Mouse (Mus musculus) urinary bladder, postnatal 14 days (tissue): ENCODE data around the gene Ankrd66.

Experiments used
- DNase-seq: peaks from one replicate; pipeline ENCODE4 v3.0.0; 2021; ENCODE audit warnings: low spot score

The Ankrd66 gene

GRCm38 (mm10) chr17:43543539-43543938 lies at the start of gene Ankrd66:
TSS of gene Ankrd66 (minus strand) at chr17:43543639.
- DNase-seq = no peak

GRCm38 (mm10) chr17:43592296-43593291 lies 49.2 kb upstream of the Ankrd66 start:
- no peak for DNase-seq

GRCm38 (mm10) chr17:43590531-43590930 lies 47.1 kb upstream of the Ankrd66 start:
- no peak for DNase-seq

GRCm38 (mm10) chr17:43589750-43590149 lies 46.3 kb upstream of the Ankrd66 start:
- DNase-seq = no peak

DNA sequence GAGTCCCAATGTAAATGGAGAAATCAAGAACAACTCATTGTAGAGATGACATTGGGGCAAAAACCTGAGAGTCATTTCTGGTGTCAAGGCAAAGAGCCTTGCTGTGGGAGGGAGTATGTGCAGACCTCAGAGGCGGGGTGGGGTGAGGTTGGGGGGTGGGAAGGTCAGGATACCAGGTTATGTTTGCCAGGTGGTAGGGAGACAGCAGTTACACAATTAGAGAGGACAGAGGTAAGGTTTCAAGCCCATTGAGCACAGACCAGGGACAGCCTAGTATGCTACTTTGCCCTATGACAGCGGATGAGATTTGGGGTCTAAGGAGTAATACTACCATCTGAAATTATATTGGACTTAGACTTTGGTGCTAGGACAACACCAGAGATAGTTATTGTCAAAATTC lies 43.8 kb upstream of the Ankrd66 start:
- no peak for DNase-seq

- no peak for DNase-seq
Observed at GRCm38 (mm10) chr17:43584771-43585170, 41.3 kb upstream of the Ankrd66 start.

DNA sequence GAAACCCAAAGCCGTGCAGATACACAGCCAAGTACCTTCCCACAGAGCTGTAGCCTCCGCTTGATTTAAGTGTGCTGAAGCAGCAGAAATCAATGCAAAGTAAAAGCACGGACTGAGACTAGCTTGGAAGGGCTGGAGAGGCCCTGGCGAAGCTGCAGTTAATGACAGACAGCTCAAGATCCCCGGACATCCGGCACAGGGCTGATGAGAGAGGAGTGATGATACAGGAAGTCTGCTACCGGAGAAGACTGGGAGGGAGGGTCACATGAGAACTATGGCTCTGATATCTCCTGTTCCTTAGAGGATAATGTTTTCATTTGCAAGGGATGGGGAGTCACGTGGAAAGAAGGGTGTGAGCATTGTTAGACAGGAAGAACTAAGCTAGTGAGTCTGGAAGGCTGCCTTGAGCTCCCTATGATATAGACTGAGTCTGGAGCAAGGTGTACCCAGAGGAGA lies 37.6 kb upstream of the Ankrd66 start:
- DNase-seq = peak; percentile 10

GRCm38 (mm10) chr17:43580456-43580855 lies 37.0 kb upstream of the Ankrd66 start:
- DNase-seq = no peak

- DNase-seq = no peak
Observed at GRCm38 (mm10) chr17:43573624-43574073, 30.2 kb upstream of the Ankrd66 start.

- DNase-seq = peak; percentile 34
Observed at GRCm38 (mm10) chr17:43569287-43569686, 25.8 kb upstream of the Ankrd66 start.

GRCm38 (mm10) chr17:43567992-43568888 lies 24.8 kb upstream of the Ankrd66 start, which contains the start of gene Pla2g7:
TSS of gene Pla2g7 (plus strand) at chr17:43568098.
- peak; percentile 43 for DNase-seq

DNA sequence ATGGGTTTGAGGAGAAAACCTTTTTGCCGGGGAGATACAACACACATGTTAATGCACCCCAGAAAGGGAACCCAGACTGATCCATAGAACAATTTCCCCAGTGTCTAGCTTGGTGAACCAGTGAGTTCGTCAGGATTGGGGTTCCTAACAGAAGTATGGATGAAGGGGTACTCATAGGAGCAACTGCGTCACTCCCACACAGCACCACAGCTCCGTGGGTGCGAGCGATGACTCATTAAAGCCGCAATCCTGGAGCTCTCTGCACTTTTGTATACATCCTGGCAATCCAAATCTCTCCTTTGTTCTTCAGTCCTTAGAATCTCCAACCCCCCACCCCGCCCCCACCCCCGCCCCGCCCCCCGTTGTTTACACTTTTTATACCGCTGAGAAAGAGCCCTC lies 24.2 kb upstream of the Ankrd66 start:
- no peak for DNase-seq

- DNase-seq = no peak
Observed at GRCm38 (mm10) chr17:43563192-43563987, 20.0 kb upstream of the Ankrd66 start.

DNA sequence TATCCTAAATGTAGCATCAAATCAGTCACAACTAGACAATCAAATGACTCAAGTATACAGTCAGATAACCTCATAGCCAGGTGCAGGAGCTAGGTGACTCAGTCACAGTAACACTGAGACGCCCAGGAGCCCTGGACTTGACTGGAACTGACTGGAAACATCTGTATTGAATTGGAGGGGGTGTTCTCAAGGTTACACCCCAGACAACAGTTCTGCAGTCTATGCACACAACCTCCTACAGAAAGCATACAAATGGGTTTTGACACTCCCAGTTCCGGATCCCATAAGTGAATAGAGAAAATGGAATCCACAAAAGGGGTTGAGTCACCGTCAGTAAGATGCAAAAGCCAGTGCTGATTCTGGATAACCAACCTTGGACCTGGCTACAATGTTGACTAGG lies 15.2 kb upstream of the Ankrd66 start:
- DNase-seq = no peak

DNA sequence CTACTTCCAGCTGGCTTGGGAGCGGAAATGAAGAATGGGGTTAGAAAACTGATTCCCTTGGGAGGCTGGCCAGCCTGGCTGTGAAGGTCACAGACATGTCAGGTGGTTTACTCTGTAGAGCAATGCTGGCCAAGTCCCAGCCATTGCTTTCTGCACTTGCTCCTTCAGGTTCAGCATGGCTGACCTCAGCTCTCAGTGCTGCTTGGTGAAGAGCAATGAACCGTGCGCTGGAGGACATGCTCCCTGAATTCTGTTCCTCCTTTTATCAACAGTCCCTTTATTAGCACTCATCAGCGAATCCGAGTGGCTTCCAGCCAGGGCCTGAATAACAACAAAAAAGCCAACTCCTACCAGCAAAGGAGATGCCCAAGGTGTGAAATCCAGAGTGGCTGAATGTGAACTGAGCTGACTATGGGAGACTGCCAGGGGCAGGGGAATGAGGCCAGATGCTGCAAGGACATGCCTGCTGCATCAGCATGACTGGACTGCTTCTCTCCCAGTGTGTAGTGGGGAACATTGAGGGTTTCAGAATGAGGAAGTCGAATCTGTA lies 14.2 kb upstream of the Ankrd66 start:
- DNase-seq = peak; percentile 7

- no peak for DNase-seq
Observed at GRCm38 (mm10) chr17:43557104-43557503, 13.7 kb upstream of the Ankrd66 start.

GRCm38 (mm10) chr17:43554516-43555403 lies 11.3 kb upstream of the Ankrd66 start:
- DNase-seq = no peak

DNA sequence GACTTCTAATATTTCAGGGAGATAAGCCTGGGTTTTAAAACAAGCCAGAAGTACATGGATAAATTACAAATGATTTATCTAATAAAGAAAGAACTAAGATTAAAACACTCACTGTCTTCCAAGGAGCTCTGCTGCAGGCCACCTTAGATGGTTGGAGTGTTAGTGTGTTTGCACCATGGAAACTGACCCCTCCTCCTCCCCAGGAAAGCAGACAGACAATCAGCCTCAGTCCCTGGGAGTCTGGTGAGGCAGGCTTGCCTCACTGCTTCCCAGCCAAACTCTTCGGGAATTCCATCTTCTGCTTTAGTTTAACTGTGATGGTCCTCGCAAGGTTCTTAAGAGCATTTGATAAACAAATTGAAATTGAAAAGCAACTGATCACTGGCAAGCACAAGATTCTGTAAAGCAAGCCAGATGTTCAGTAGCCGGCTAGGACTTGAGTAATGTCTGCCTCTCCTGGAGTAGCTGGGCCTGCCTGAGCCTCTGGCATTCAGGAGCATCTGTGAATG lies 7.7 kb upstream of the Ankrd66 start:
- DNase-seq = no peak

GRCm38 (mm10) chr17:43544040-43544439 lies 601 bp upstream of the Ankrd66 start:
- no peak for DNase-seq

- DNase-seq = no peak
Observed at GRCm38 (mm10) chr17:43538767-43539166, 4.7 kb downstream of the Ankrd66 start.
